Mouse (Mus musculus) olfactory bulb, adult 2 months (tissue): ENCODE measurements around the gene Zfp653.

Experiments
- CTCF ChIP-seq: fragments of 200-500 bp; IDR thresholded peaks from 2 replicates; pipeline ENCODE4 v1.5.1; 2012; ENCODE audit warnings: low read depth, mild to moderate bottlenecking, low read length, moderate library complexity; ENCODE audit not compliant: insufficient read depth
- POLR2A ChIP-seq: fragments of 200-500 bp; IDR thresholded peaks from 2 replicates; pipeline ENCODE4 v1.6.1; 2012; ENCODE audit warnings: mild to moderate bottlenecking, low read depth, low read length, moderate library complexity; ENCODE audit not compliant: insufficient read depth

DNA sequence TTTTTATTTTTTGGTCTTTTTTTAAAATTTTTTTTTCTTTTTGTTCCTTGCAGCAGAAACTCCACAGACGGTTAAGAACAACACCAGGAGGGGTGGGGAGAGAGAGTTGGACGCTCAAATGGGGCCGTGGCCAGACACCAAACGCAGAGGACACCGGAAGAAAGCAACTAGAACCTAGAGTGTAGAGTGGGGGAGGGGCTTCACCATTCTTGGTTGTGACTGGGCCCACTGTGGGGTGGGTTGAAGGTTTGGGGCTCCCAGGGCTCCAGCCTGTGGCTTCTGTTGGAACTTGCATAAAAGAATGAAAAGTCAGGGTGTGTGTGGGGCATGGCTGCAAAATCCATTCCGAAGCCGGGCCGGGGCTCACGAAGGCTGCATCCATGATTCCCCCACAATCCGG lies 54.9 kb downstream of the Zfp653 start:
- TF ChIP-seq CTCF (no peak), POLR2A (no peak)
